Mouse (Mus musculus) left cerebral cortex, postnatal 25 days (tissue): ENCODE measurements around the gene Gm17545. TPM values are rescaled to one million over a fixed set of nuclear protein-coding genes. Genes with fewer than 3 reads are reported as not detected.

Experiments
- DNase-seq, 2 experiments: peaks; one replicate each; pipeline ENCODE4 v3.0.0; 2022; ENCODE audit warnings: low spot score in 2 of 2, mixed read lengths in 1 of 2
- intact Hi-C: fragments of 180-260 bp; cut with DNase I; formaldehyde crosslinking; loops from one replicate; pipeline ENCODE4 v1.15.1; 2025
- total RNA-seq, 2 experiments: library from RNA; stranded (reverse); gene quantifications; 2 replicates each; pipeline ENCODE4 v1.2.3; 2021

The Gm17545 gene
- total RNA-seq, 2 experiments from 2014 or later = not detected

- intact Hi-C loops = no loop called here
- peak; percentile 24 to 77 for DNase-seq
Observed at GRCm38 (mm10) chr9:22483866-22484561, 29.9 kb downstream of the Gm17545 start.

DNA sequence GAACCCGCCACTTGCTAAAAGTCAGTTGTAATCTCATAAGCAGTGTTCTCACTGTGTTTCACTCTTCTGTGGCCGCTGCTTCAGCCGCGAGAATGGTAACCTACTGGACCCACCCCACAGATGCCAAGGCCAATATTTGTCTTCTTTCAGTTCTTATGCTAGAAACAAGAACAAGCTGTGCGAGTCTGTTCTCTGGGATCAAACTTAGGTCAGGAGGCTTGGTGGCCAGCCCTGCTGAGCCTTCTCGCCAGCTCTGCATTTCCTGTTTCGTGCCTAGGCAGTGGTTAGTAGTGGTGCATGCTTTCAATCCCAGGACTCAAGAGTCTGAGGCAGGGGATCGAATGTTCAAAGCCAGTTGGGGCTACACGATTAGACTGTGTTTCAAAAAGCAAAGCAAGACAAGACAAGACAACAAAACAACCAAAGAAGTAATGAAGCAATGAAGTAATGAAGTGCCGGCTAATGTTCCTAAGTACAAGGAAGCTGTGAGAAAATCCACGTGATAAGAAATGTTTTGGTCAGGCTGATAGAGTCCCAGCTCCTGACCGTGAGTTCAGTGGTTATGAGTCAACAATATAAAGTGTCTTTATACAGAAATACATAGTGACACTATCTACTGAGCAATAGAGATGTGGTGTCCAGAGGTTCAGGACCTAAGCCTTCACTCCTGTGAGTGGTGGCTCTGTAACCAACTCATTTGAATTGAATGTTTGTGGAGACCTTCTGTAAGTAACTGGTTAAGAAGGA lies 30.6 kb downstream of the Gm17545 start:
- DNase-seq = no peak
- intact Hi-C loops = no loop called here

DNA sequence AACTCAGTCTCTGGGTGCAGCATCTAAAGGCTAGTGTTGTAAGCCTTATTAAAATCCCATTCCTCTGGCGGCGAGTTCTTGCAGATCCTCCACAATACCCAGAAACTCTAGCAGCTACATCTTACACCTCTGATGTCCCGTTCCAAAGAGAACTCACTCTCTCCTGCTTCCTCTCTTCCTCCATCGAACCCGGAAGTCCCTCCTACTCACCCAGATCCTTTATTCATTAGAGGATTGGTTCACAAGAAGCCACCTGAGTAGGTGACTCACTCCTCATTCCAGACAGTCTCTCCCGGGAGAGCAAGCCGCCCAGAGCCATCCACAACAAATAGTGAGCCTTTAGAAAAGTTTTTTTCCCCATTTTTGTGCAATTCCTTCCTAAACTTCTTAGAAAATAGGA lies 32.1 kb downstream of the Gm17545 start:
- DNase-seq = no peak
- intact Hi-C loops = no loop called here

DNA sequence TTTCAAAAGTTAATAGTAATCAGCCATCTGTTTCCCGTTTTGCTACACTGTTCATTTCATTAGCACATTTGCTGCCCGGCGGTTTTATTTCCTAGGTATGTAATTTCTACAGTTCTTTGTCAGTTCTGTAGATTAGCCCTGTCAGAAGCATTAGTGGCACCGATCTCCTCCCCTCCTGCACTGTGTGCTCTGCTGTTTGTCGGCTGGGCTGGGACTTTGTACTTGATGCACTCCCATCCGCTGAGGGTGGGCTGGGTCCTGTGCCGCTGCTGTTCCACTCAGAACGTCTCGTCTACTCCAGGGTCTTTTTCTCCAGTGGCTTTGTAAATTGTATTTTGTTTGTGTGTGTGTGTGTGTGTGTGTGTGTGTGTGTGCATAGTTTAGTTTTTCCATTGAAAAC lies 34.9 kb downstream of the Gm17545 start:
- DNase-seq = no peak
- intact Hi-C loops = no loop called here

DNA sequence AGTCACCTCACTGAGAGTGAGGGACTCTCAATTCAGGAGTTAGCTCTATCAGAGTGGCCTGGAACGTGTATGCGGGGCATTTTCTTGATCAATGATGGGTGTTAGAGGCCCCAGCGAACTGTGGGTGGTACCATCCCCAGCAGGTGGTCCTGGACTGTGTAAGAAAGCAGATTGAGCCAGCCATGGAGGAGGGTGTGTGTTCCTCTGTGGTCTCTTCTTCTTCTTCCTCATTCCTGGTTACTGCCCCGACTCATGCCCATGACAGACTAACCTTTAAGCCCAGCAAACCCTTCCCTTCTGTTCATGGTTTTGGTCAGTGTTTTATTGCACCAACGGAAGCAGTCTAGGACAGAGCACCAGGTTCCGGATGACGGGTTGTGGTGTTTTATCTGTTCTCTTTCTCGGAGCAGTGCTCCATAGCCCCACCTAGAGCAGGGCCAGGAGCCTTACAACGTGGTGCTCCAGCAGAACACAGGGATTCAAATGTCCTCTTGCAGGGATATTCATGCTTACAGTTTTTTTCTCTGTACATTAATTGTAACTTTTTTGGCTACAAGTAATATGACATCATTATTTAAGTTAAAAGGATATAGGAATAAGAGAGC lies 40.2 kb downstream of the Gm17545 start:
- intact Hi-C loops = no loop called here
- no peak for DNase-seq

DNA sequence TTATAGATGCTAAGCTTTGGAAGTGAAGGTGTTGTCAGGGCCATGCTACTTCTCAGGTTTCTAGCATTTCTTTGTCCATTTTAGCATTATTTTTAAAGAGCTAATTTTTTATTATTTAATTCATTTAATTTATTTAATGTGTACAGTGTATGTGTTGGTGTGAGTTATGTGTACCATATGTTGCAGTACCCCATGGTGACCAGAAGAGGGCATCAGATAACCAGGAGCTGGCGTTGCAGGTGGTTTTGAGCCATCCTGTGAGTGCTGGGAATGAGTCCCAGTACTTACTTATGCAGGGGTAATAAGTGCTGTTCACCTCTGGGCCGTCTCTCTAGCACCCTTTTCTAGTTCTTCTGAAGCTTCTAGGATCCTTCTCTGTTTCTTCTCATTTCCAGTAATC lies 41.0 kb downstream of the Gm17545 start:
- intact Hi-C loops = no loop called here
- DNase-seq = no peak

- intact Hi-C loops = no loop called here
- DNase-seq = no peak
Observed at GRCm38 (mm10) chr9:22497021-22497767, 43.1 kb downstream of the Gm17545 start.

DNA sequence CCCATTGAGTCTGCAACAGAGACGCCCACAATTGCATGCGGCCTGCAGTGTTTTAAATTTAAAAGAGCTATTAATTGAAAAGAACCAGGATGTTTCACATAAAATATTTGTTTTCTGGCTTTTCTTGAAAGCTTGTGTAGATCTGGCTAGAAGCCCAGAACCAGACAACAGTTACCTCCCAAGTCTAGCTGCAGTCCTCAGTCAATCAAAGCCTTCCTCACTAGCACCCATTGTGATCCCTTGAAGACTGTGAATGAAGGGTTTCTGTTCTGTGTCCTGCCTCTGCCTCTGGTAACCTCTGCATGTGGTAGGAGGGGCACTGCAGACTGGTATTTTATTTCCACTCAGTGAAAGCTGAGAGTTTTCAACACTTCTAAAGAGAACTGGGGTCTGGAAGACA lies 48.9 kb downstream of the Gm17545 start:
- intact Hi-C loops = no loop called here
- no peak for DNase-seq

- intact Hi-C loops = no loop called here
Observed at GRCm38 (mm10) chr9:22503581-22503980, 49.5 kb downstream of the Gm17545 start.

DNA sequence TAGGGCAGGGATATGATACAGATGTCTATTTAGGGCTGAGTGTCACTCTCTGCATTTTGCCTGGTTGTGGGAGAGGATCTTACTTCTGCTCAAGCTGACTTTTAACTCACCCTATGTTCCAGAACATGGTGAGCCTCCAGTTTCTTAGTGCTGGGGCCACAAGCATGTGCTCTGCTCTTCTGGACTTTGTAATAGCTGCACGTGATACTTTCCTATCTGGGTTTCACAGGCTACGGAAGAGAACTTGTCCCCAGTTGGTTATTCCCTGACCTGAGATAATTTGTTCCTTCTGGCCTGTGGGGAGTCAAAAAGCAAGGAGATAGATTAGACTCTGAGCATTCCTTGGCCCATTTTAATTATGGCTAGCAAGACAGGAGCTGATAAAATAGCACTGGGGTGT lies 51.5 kb downstream of the Gm17545 start:
- intact Hi-C loops = no loop called here
- DNase-seq = no peak

More at GRCm38 (mm10) chr9:22503581-22503980, 49.5 kb downstream of the Gm17545 start:
- no peak for DNase-seq

Other genes with a start within 250 kb of the Gm17545 start
- 10 to 100 TPM; 18.4 to 22.4 TPM for gene Zfp809, start 228.6 kb upstream of the Gm17545 start, total RNA-seq
- gene Zfp599, start 194.4 kb upstream of the Gm17545 start, total RNA-seq = 1 to 10 TPM; 3.4 to 4.2 TPM
- gene Zfp810, start 146.6 kb upstream of the Gm17545 start, total RNA-seq = 10 to 100 TPM; 17.2 to 17.7 TPM
- 1 to 10 TPM; 6.4 to 7.3 TPM for gene Anln, start 65.1 kb upstream of the Gm17545 start, total RNA-seq
- 1 to 10 TPM; 7.4 to 8.4 TPM for gene 9530077C05Rik, start 42.8 kb upstream of the Gm17545 start, total RNA-seq
- 10 to 100 TPM; 40.0 to 40.1 TPM for gene Rp9, start 15.5 kb downstream of the Gm17545 start, total RNA-seq
- 10 to 100 TPM; 27.8 to 28.6 TPM for gene Bbs9, start 21.4 kb downstream of the Gm17545 start, total RNA-seq